ENCODE assay signal across 7 mouse cellular contexts in the genomic region with DNA sequence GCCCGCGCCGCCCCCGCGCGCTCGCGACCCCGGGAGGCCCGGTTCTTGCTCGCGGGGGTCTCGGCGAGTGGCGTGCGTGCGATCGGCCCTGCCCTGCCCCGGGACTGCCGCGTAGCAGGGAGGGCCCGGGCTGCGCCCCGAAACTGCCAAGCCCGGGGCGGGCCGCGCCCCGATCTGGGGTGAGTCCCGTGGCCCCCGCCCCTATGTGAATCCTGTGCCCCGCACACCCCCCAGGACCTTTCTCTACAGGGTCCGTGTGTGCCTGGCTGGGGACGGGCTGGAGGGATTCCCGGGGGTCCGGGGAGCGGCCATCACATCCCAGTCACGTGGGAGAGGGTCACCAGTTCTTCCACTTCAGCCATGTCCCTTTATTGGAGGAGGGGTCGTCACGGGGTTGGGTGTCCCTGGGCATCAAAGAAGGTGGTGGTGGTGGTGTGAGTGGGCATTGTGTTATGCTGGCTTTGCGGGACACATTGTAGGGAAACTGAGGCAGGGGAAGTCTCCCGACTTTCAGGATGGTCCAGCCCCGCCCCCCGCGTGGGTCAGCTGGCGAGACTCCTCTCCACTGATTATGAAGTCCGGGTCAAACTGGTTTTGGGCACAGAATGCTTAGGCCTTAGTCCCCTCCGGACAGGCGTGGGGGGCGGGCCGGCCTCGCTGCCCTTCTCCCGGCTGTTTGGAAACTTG. TPM values are rescaled to one million over a fixed set of nuclear protein-coding genes. Genes with fewer than 3 reads are reported as not detected.
DNase-seq lines count a peak whose midpoint lies in the region; ATAC-seq lines count a peak whose summit lies in the region.

No protein-coding gene starts in this region.

- peak; percentile 46 for ATAC-seq in hindbrain, embryonic 12.5 days (ENCODE audit: low FRiP score)
- no peak; the same call in 1 of the 2 replicates for ATAC-seq in limb, embryonic 15.5 days (ENCODE audit: insufficient number of reproducible peaks, low FRiP score, low TSS enrichment, low read depth)
- ATAC-seq in midbrain, embryonic 14.5 days (ENCODE audit: low FRiP score, low TSS enrichment), result no peak; the same call in none of the 2 replicates

- H3K9ac ChIP-seq in hindbrain, embryonic 12.5 days, result peak overlapping the region; percentile 100
- H3K9ac ChIP-seq in limb, embryonic 15.5 days, result peak overlapping the region; percentile 87
- H3K9ac ChIP-seq in midbrain, embryonic 14.5 days (replicated peaks; ENCODE audit: low read length), result peak overlapping the region; percentile 100

- H3K4me3 ChIP-seq in forebrain, embryonic 10.5 days, result peak overlapping the region; percentile 99
- peak overlapping the region; percentile 100 for H3K4me3 ChIP-seq in hindbrain, embryonic 12.5 days
- H3K4me3 ChIP-seq in limb, embryonic 15.5 days, result peak overlapping the region; percentile 98
- peak overlapping the region; percentile 100 for H3K4me3 ChIP-seq in midbrain, embryonic 14.5 days (replicated peaks; ENCODE audit: low read depth, low read length)

- H3K9me3 ChIP-seq in forebrain, embryonic 10.5 days, result no peaks in the 10 kb centered on the region
- H3K9me3 ChIP-seq in hindbrain, embryonic 12.5 days (replicated peaks), result no peaks in the 10 kb centered on the region
- no peaks in the 10 kb centered on the region for H3K9me3 ChIP-seq in limb, embryonic 15.5 days
- no peaks in the 10 kb centered on the region for H3K9me3 ChIP-seq in midbrain, embryonic 14.5 days (ENCODE audit: control insufficient read depth, low read length)

- peaks cover 25% of the 10 kb centered on the region for H3K36me3 ChIP-seq in forebrain, embryonic 10.5 days (replicated peaks)
- H3K36me3 ChIP-seq in hindbrain, embryonic 12.5 days, result peaks cover 18% of the 10 kb centered on the region
- peaks cover 13% of the 10 kb centered on the region for H3K36me3 ChIP-seq in limb, embryonic 15.5 days
- H3K36me3 ChIP-seq in midbrain, embryonic 14.5 days (ENCODE audit: control insufficient read depth, insufficient read depth, low read length), result peaks cover 27% of the 10 kb centered on the region

- 8% methylated on average over 53 of the region's 53 CpGs for WGBS in forebrain, embryonic 10.5 days
- under 1% methylated on average over 53 of the region's 53 CpGs for WGBS in hindbrain, embryonic 12.5 days
- 2% methylated on average over 42 of the region's 53 CpGs for WGBS in limb, embryonic 15.5 days
- 5% methylated on average over 53 of the region's 53 CpGs for WGBS in midbrain, embryonic 14.5 days

- peak; percentile 77 for DNase-seq in MN1 (ENCODE audit: low spot score)
- peak; percentile 57 to 75 for DNase-seq in adrenal gland, postnatal 36 days
- DNase-seq in forebrain, embryonic 10.5 days (ENCODE audit: extremely low spot score, low spot score), result peak; percentile 81
- peak; percentile 81 for DNase-seq in midbrain, embryonic 14.5 days
- peak; percentile 86 for DNase-seq in testis, postnatal 10 days (ENCODE audit: low spot score)

- peaks cover 8% of the 10 kb centered on the region; the same call in 1 of the 2 replicates for H3K27me3 ChIP-seq in forebrain, embryonic 10.5 days (ENCODE audit: poor library complexity, severe bottlenecking)
- H3K27me3 ChIP-seq in hindbrain, embryonic 12.5 days, result no peaks in the 10 kb centered on the region
- H3K27me3 ChIP-seq in limb, embryonic 15.5 days, result no peaks in the 10 kb centered on the region
- H3K27me3 ChIP-seq in midbrain, embryonic 14.5 days (ENCODE audit: control insufficient read depth, insufficient read depth, low read length), result no peaks in the 10 kb centered on the region

- H3K4me1 ChIP-seq in forebrain, embryonic 10.5 days, result peaks cover 60% of the 10 kb centered on the region
- peaks cover 54% of the 10 kb centered on the region for H3K4me1 ChIP-seq in hindbrain, embryonic 12.5 days
- peaks cover 55% of the 10 kb centered on the region for H3K4me1 ChIP-seq in limb, embryonic 15.5 days
- H3K4me1 ChIP-seq in midbrain, embryonic 14.5 days (ENCODE audit: control insufficient read depth, insufficient read depth, low read length), result peaks cover 31% of the 10 kb centered on the region

- peak overlapping the region; percentile 100 for H3K27ac ChIP-seq in forebrain, embryonic 10.5 days
- H3K27ac ChIP-seq in hindbrain, embryonic 12.5 days, result peak overlapping the region; percentile 100
- peak overlapping the region; percentile 99 for H3K27ac ChIP-seq in limb, embryonic 15.5 days
- H3K27ac ChIP-seq in midbrain, embryonic 14.5 days (replicated peaks; ENCODE audit: low read depth, low read length), result peak overlapping the region; percentile 100

- H3K4me2 ChIP-seq in hindbrain, embryonic 12.5 days (replicated peaks), result peak overlapping the region; percentile 92
- H3K4me2 ChIP-seq in limb, embryonic 15.5 days, result peak overlapping the region; percentile 87
- H3K4me2 ChIP-seq in midbrain, embryonic 14.5 days (ENCODE audit: low read length), result peak overlapping the region; percentile 99

RNA-seq across cellular contexts. Expression of a gene that starts 0.5 kb away (rescaled TPM):
- total RNA-seq in adrenal gland, postnatal 36 days (2021), result 1,000 to 10,000 TPM; 1,356 to 1,461 TPM
- polyA plus RNA-seq in forebrain, embryonic 10.5 days (2016; fragmentation: Nextera tagmentation; extraction: Ambion mirVana), result 2,559 and 2,733 TPM in 2 replicates
- 3,608 and 3,685 TPM in 2 replicates for polyA plus RNA-seq in hindbrain, embryonic 12.5 days (2016; fragmentation: Nextera tagmentation; extraction: Ambion mirVana)
- polyA plus RNA-seq in limb, embryonic 15.5 days (2015; fragmentation: Nextera tagmentation; extraction: Ambion mirVana), result 2,203 and 2,296 TPM in 2 replicates
- polyA plus RNA-seq in midbrain, embryonic 14.5 days (2014; fragmentation: Nextera tagmentation; extraction: Ambion mirVana), result 4,502 and 4,930 TPM in 2 replicates

RNA-seq across cellular contexts. Expression of a gene that starts 12.5 kb away (rescaled TPM):
- total RNA-seq in adrenal gland, postnatal 36 days (2021), result under 1 TPM in 1 of 2 experiments, not detected in 1; 0.59 TPM
- polyA plus RNA-seq in forebrain, embryonic 10.5 days (2016; fragmentation: Nextera tagmentation; extraction: Ambion mirVana), result 0.32 TPM in 1 of 2 replicates, not detected in the other
- 1.2 and 1.3 TPM in 2 replicates for polyA plus RNA-seq in hindbrain, embryonic 12.5 days (2016; fragmentation: Nextera tagmentation; extraction: Ambion mirVana)
- 0.31 and 0.79 TPM in 2 replicates for polyA plus RNA-seq in limb, embryonic 15.5 days (2015; fragmentation: Nextera tagmentation; extraction: Ambion mirVana)
- 1.7 and 2.5 TPM in 2 replicates for polyA plus RNA-seq in midbrain, embryonic 14.5 days (2014; fragmentation: Nextera tagmentation; extraction: Ambion mirVana)

RNA-seq across cellular contexts. Expression of a gene that starts 29.7 kb away (rescaled TPM):
- total RNA-seq in adrenal gland, postnatal 36 days (2021), result 10 to 100 TPM; 21.3 to 32.1 TPM
- 33.8 and 36.0 TPM in 2 replicates for polyA plus RNA-seq in forebrain, embryonic 10.5 days (2016; fragmentation: Nextera tagmentation; extraction: Ambion mirVana)
- 52.2 and 59.1 TPM in 2 replicates for polyA plus RNA-seq in hindbrain, embryonic 12.5 days (2016; fragmentation: Nextera tagmentation; extraction: Ambion mirVana)
- polyA plus RNA-seq in limb, embryonic 15.5 days (2015; fragmentation: Nextera tagmentation; extraction: Ambion mirVana), result 33.1 and 33.3 TPM in 2 replicates
- polyA plus RNA-seq in midbrain, embryonic 14.5 days (2014; fragmentation: Nextera tagmentation; extraction: Ambion mirVana), result 95.9 and 114 TPM in 2 replicates
